Mouse (Mus musculus): ENCODE data around the gene Ykt6.

Gene Ykt6

DNA sequence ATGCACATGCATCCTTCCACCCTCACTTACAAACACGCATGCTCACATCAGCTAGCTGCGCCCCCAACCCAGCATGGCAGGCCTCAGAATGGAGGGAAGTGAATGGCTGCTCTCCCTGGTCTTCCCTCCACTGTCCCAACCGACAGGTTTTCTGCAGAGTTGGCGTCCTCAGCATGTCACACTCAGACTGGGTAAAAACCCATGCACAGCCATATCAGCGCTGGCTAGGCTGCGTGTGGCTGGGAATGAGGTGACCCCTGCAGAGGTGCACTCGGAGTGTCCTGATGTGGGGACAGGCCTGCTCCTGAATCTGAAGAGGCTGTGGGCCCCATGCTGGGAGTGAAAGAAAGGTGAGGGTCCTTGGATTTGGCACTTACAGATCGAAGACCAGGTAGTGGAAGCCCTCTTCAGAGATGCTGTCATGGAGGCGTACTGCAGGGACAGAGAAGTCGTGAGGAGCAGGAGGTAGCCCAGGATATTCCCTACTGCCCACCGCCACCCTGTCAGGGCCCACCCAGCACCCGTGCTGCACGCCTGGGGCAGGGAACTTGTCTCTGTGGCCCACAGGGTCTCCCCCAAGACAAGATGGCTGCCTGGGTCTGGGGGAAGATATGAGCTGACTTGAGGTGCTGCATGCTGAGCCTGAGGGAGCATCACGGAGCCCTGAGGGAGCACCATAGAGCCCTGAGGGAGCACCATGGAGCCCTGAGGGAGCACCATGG lies 45.6 kb downstream of the Ykt6 start:
- no peak for TF ChIP-seq GATA4 (IDR thresholded peaks at IDR 0.05; ENCODE audit: insufficient replicate concordance, low read length)

DNA sequence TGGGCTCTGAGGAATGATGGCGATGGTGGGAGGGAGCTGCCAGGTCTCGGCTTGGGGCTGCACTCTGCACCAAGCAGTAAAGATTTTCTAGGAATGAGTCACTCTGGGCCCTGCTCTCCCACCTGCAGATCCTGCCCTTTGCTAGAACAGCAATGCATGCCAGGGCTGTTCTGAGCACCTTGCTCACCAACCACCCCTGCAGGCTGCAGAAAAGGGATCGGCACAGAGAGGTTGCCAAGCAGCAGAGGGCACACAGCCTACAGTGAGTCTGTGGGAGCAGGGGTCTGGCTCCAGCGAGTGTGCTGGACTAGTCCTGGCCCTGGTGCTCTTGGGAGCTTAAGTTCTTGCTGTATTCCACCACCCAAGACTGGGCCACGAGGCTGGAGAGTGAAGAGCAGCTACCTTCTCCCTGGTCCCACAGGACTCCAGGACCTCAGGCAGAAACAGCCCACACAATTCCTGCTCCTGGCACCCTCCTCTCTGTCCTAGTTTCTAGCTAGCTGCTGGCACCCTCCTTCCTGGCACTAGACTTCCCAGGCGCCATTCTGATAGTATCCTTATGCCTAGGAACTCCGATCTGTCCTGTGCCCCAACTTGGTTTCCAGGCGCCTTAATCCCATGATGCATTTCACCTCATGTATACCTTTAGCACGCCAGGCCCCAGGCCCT lies 46.6 kb downstream of the Ykt6 start:
- TF ChIP-seq GATA4 (IDR thresholded peaks at IDR 0.05; ENCODE audit: insufficient replicate concordance, low read length): no peak

DNA sequence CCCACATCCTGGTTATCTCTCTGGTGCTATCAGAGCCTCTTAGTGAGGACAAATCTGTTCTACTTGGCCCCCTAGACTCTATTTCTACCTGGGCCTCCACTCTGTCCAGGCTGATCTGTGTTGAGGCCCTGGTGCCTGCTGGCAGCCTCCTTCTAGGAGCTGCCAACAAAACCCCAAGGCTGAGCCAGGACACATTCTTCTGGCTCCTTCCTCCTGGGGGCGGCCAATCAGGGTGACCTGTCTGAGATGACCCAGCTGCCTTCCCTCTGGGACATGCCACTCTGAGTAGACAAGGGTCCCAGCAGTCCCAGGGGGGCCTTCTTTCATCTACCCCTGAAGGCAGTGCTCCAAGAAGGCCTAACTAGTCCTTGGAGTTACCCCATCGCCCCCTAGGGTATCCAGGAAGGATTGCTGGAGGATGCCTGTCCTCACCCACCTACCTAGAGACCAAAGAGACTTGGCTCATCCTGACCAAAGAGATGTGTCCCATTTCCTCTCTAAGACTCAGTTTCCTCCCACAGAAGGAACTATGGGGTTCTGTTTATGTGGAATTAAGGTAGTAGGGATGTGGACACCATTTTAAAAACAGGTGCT lies 47.6 kb downstream of the Ykt6 start:
- no peak for TF ChIP-seq GATA4 (IDR thresholded peaks at IDR 0.05; ENCODE audit: insufficient replicate concordance, low read length)

DNA sequence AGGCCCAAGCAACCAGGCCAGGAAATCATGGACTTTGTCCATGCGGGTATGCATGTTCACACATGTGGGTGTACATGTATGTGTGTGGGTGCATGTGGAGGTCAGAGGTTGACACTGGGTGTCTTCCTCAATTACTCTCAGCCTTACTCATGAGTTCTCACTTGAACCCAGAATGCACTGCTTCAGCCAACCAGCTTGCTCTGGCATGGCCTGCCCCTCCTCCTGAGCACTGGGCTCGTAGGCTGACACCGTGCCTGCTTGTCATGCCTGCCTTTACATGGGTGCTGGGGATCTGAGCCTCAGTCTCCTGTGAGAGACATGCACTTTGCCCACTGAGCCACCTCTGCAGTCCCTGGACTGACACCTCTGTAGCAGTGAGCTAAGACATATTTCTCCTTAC lies 56.4 kb downstream of the Ykt6 start:
- no peak for TF ChIP-seq GATA4 (IDR thresholded peaks at IDR 0.05; ENCODE audit: insufficient replicate concordance, low read length)

DNA sequence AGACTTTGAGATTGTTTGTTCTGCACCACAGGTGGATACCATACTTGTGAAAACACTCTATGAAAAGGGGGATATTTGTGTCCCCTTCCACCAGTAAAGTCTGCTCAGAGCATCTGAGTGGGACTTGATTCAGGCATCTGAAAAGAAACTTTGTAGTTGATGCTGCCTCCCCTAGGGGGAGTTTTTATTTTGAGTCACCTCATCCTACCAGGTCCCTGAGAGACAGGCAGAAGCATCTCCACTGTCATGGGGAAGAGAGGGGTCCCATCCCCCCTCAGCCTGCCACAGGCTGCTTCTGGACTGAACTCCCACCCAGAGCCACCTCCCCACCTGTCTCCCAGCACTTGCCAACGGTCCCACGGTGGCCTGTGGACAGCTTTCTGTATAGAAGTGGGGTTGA lies 57.9 kb downstream of the Ykt6 start:
- TF ChIP-seq GATA4 (IDR thresholded peaks at IDR 0.05; ENCODE audit: insufficient replicate concordance, low read length): no peak

DNA sequence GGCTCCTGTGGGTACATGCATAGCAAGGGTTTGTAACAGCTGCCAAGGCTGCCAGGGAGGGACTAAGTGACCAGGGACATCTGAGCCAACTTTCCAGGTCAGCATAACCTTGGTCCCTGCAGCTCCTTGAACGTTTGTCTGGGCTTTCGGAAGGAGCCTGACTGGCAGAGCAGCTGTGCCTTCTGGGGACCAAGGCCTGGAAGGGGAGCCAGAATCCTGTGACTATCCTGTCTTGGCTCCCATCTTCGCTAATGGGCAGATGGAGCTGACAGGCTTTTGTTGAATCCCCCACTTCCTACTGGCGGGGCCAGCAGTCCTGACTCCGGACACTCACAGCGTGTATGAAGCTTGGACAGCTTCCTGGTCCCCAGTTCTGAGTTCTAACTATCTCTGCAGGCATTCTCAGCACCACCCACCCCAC lies 59.5 kb downstream of the Ykt6 start:
- no peak for TF ChIP-seq GATA4 (IDR thresholded peaks at IDR 0.05; ENCODE audit: insufficient replicate concordance, low read length)

DNA sequence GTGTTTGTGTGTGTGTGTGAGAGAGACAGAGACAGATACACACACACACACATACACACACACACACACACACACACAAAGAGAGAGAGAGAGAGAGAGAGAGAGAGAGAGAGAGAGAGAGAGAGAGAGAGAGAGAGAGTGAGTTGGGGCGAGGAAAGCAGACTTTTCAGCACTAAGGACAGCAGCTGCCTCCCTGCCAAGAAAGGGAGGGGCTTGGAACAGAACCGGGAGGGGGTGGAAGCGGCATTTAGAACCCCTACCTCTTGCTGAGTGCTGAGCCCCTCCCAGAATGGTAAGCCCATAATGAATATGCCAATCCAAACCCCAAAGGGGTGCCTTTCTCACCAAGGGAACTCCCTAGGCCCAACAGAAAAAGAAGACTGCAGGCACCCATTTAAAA lies 60.9 kb downstream of the Ykt6 start:
- TF ChIP-seq GATA4 (IDR thresholded peaks at IDR 0.05; ENCODE audit: insufficient replicate concordance, low read length): no peak

DNA sequence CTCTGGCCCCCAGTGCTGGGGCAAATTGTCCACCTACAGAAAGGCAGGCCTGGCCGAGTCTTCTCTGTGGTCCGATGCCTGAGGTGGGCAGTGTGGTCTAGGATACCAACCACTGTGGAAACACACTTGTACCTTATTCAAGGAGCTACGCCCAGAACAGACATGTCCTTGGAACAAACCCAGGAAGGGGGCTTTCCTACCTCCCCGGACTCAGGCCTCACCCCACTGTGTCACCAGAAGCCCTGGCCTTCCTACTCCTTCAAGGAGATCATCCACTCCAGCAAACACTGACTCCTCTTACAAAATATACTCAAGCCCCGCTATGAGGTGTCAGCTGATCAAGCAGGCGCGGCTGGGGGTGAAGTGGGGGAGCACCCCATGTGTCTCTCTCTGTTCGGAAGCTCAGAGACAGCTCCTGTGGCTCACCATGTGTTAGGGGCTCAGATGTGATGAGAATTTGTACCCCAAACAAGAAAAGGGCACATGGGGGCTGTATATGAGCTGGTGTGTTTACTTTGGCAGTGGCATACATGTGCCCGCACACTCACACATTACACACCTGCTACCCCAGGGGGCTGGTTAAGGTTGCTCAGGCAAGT lies 61.4 kb downstream of the Ykt6 start:
- no peak for TF ChIP-seq GATA4 (IDR thresholded peaks at IDR 0.05; ENCODE audit: insufficient replicate concordance, low read length)
